Mouse (Mus musculus): ENCODE measurements at regions not wholly inside any gene's neighbourhood (a gene's known extent, or its start where the extent isn't known, plus 50 kb on each side); places are given as distances from the start of the nearest gene placed in this dataset.

DNA sequence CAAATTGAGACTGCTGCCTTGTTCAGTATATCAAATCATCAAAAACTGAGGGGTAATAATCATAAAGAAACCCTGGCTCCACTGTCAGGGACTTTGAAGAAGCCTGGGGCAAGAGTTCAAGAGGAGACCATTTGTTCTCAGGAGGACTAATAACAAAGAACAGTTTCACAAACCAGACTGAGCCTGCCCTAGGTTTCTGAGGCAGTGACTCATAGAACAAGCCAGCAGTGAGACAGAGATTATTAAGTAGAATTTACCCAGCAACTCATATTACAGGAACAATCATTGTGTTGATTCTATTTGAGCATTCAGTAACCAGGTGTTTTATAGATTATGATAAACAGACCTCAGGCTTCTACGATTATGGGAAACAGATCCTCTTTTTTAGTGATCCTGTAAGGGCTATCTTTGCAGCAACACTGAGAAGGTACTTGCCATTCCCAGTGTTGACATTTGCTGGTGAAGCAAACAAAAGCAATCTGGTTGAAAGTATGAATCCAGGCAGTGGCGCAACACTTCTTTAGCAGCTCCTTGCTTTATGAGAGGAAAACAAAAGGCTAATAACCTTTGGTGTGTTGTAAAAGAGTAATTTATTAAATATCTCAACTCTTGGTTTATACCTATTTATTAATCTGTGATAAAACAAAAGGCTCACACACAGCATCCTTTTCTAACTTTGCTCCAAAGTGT lies 150.0 kb upstream of the Fam84a start:
- Histone ChIP-seq H3K27ac (replicated peaks; ENCODE audit: low read depth, low read length) (no peak overlapping the region), H3K9me3 (ENCODE audit: control insufficient read depth, low read length) (no peaks in the 10 kb centered on the region), H3K4me2 (replicated peaks; ENCODE audit: low read depth, low read length, severe bottlenecking) (no peak overlapping the region), H3K36me3 (ENCODE audit: control insufficient read depth, insufficient read depth, low read length) (no peaks in the 10 kb centered on the region), H3K27me3 (ENCODE audit: control insufficient read depth, insufficient read depth, low read length) (no peaks in the 10 kb centered on the region), H3K4me3 (replicated peaks; ENCODE audit: low read length) (no peak overlapping the region), H3K9ac (ENCODE audit: low read depth, low read length, severe bottlenecking) (no peak overlapping the region), H3K4me1 (ENCODE audit: control insufficient read depth, insufficient read depth, low read length) (no peaks in the 10 kb centered on the region)
- no peak for TF ChIP-seq POLR2A (IDR thresholded peaks at IDR 0.05; ENCODE audit: borderline replicate concordance, extremely low read depth, insufficient read depth, insufficient read length)
- 33% methylated on average over 2 of the region's 2 CpGs for WGBS
- DNase-seq (ENCODE audit: low spot score) = no peak
- ATAC-seq (ENCODE audit: low FRiP score, low read depth) = no peak

DNA sequence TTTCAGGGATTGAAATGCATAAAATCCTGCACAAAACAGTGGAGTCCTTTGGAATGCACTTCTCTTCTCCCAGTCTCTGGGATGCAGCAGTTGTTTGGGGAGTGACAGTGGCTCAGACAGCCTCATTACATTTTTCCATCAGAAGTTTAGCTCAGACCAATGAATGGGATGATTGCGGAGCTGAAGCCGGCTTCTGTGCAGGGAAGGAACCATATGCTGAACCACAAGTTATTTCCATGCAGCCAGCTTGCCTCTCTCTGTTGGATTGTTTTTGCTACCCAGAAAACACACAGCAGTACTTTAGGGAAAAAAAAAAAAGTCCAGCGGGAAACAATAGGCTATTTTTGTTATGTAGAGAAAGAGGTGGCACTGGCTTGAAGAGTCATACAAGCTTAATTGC lies 140.2 kb upstream of the Fam84a start:
- no peaks in the 10 kb centered on the region for H3K27me3 ChIP-seq (ENCODE audit: control insufficient read depth, insufficient read depth, low read length)
- no peak for TF ChIP-seq POLR2A (IDR thresholded peaks at IDR 0.05; ENCODE audit: borderline replicate concordance, extremely low read depth, insufficient read depth, insufficient read length)
- no peaks in the 10 kb centered on the region for H3K9me3 ChIP-seq (ENCODE audit: control insufficient read depth, low read length)
- ATAC-seq (ENCODE audit: low FRiP score, low read depth) = no peak
- WGBS = 67% methylated on average over 3 of the region's 3 CpGs
- H3K4me2 ChIP-seq (replicated peaks; ENCODE audit: low read depth, low read length, severe bottlenecking) = no peak overlapping the region
- no peak overlapping the region for H3K27ac ChIP-seq (replicated peaks; ENCODE audit: low read depth, low read length)
- H3K4me3 ChIP-seq (replicated peaks; ENCODE audit: low read length) = no peak overlapping the region
- no peak for DNase-seq (ENCODE audit: low spot score)
- no peak overlapping the region for H3K9ac ChIP-seq (ENCODE audit: low read depth, low read length, severe bottlenecking)
- no peaks in the 10 kb centered on the region for H3K4me1 ChIP-seq (ENCODE audit: control insufficient read depth, insufficient read depth, low read length)
- no peaks in the 10 kb centered on the region for H3K36me3 ChIP-seq (ENCODE audit: control insufficient read depth, insufficient read depth, low read length)

DNA sequence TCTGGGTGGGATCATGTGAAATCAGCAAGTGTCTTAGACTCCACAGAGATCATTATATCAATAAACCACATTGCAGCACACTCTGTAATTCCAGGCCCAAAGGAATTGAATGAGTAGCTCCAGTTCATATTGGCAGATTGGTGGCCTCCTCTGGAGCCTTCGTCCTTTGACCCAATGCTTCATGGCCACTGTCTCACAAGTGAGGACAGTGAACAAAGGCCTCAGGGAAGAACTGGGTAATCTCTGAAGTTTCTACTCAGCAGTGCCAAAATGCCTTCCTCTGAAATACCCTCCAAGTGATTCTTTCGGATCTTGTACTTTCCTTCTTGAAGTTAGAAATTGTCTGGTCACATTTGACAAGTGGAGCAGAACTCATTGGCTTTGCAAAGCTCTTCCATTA lies 135.8 kb upstream of the Fam84a start:
- Histone ChIP-seq H3K4me2 (replicated peaks; ENCODE audit: low read depth, low read length, severe bottlenecking) (no peak overlapping the region), H3K4me3 (replicated peaks; ENCODE audit: low read length) (no peak overlapping the region), H3K27me3 (ENCODE audit: control insufficient read depth, insufficient read depth, low read length) (no peaks in the 10 kb centered on the region), H3K27ac (replicated peaks; ENCODE audit: low read depth, low read length) (no peak overlapping the region), H3K9ac (ENCODE audit: low read depth, low read length, severe bottlenecking) (no peak overlapping the region), H3K4me1 (ENCODE audit: control insufficient read depth, insufficient read depth, low read length) (no peaks in the 10 kb centered on the region), H3K9me3 (ENCODE audit: control insufficient read depth, low read length) (no peaks in the 10 kb centered on the region), H3K36me3 (ENCODE audit: control insufficient read depth, insufficient read depth, low read length) (no peaks in the 10 kb centered on the region)
- 89% methylated on average over 2 of the region's 2 CpGs for WGBS
- no peak for ATAC-seq (ENCODE audit: low FRiP score, low read depth)
- TF ChIP-seq POLR2A (IDR thresholded peaks at IDR 0.05; ENCODE audit: borderline replicate concordance, extremely low read depth, insufficient read depth, insufficient read length) = no peak
- no peak for DNase-seq (ENCODE audit: low spot score)

DNA sequence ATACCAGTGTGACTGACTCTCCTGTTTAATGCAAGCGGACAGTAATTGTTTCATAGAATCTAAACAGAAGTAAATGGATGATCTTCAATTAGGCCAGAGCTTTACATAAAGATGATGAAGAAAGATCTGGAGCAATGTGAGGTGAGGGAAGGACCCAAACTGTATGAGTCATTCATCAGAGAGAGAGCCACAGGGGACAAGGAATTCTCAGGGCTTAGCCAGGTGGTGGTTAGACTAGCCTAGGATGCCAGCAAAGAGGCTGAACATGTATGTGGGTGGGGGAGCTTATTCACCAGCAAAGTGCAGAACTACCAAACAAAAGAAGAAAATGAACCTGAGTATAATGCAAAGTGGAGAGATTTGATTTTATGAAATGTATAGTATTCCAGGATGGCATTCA lies 134.8 kb upstream of the Fam84a start:
- no peak overlapping the region for H3K9ac ChIP-seq (ENCODE audit: low read depth, low read length, severe bottlenecking)
- no peak overlapping the region for H3K4me3 ChIP-seq (replicated peaks; ENCODE audit: low read length)
- no peak for TF ChIP-seq POLR2A (IDR thresholded peaks at IDR 0.05; ENCODE audit: borderline replicate concordance, extremely low read depth, insufficient read depth, insufficient read length)
- no peaks in the 10 kb centered on the region for H3K9me3 ChIP-seq (ENCODE audit: control insufficient read depth, low read length)
- H3K4me1 ChIP-seq (ENCODE audit: control insufficient read depth, insufficient read depth, low read length) = no peaks in the 10 kb centered on the region
- DNase-seq (ENCODE audit: low spot score) (no peak), ATAC-seq (ENCODE audit: low FRiP score, low read depth) (no peak)
- 58% methylated on average over 1 of the region's 1 CpGs for WGBS
- no peaks in the 10 kb centered on the region for H3K27me3 ChIP-seq (ENCODE audit: control insufficient read depth, insufficient read depth, low read length)
- no peak overlapping the region for H3K4me2 ChIP-seq (replicated peaks; ENCODE audit: low read depth, low read length, severe bottlenecking)
- no peaks in the 10 kb centered on the region for H3K36me3 ChIP-seq (ENCODE audit: control insufficient read depth, insufficient read depth, low read length)
- no peak overlapping the region for H3K27ac ChIP-seq (replicated peaks; ENCODE audit: low read depth, low read length)

DNA sequence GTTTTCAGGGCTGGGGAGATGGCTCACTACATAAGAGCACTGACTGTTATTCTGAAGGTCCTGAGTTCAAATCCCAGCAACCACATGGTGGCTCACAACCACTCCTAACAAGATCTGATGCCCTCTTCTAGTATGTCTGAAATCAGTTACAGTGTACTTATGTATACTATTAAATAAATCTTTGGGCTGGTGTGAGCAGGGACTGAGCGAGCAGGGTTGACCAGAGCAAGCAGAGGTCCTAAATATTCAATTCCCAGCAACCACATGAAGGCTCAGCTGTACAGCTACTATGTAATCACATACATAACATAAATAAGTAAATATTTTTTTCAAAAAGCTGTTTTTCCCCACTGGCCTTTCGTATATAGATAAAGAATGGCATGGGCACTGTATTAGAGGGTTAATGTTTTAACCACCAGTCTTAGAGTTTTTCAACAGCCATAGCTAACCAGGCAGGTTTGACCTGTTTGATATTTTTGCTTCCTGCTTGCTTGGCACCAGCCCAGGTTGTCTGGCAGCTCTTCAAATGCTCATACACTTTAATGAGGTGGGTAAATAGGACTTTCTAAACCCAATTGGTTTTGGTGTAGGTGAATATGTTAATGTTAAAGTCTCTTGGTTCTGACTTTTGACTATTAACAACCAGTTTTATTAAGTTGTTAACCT lies 134.1 kb upstream of the Fam84a start:
- ATAC-seq (ENCODE audit: low FRiP score, low read depth) = no peak
- Histone ChIP-seq H3K4me3 (replicated peaks; ENCODE audit: low read length) (no peak overlapping the region), H3K9me3 (ENCODE audit: control insufficient read depth, low read length) (no peaks in the 10 kb centered on the region), H3K27me3 (ENCODE audit: control insufficient read depth, insufficient read depth, low read length) (no peaks in the 10 kb centered on the region), H3K4me1 (ENCODE audit: control insufficient read depth, insufficient read depth, low read length) (no peaks in the 10 kb centered on the region), H3K9ac (ENCODE audit: low read depth, low read length, severe bottlenecking) (no peak overlapping the region), H3K36me3 (ENCODE audit: control insufficient read depth, insufficient read depth, low read length) (no peaks in the 10 kb centered on the region), H3K27ac (replicated peaks; ENCODE audit: low read depth, low read length) (no peak overlapping the region), H3K4me2 (replicated peaks; ENCODE audit: low read depth, low read length, severe bottlenecking) (no peak overlapping the region)
- no peak for TF ChIP-seq POLR2A (IDR thresholded peaks at IDR 0.05; ENCODE audit: borderline replicate concordance, extremely low read depth, insufficient read depth, insufficient read length)
- 82% methylated on average over 2 of the region's 2 CpGs for WGBS
- peak; percentile 24 for DNase-seq (ENCODE audit: low spot score)

Data from limb, embryonic 14.5 days (tissue).